Mouse (Mus musculus): Measurements from ENCODE around the gene A030005K14Rik.

The A030005K14Rik gene

DNA sequence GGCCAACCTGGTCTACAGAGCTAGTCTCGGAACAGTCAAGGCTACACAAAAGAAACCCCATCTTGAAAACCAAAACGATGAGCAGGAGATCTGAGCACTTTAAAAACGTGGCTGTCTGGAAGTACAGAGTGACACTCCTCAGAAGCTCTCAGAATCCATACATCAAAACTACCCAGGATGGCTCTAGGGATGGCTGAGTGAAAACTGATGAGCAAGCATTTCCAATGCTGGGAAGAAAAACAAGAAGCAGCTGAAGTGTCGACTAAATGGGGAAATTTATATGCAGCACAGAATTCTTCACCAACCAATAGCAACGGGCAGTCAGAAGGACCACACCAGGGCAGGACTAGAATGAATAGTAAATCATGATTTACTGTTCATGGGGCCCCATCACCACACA lies 24.7 kb downstream of the A030005K14Rik start:
- DNase-seq, result no peak

DNA sequence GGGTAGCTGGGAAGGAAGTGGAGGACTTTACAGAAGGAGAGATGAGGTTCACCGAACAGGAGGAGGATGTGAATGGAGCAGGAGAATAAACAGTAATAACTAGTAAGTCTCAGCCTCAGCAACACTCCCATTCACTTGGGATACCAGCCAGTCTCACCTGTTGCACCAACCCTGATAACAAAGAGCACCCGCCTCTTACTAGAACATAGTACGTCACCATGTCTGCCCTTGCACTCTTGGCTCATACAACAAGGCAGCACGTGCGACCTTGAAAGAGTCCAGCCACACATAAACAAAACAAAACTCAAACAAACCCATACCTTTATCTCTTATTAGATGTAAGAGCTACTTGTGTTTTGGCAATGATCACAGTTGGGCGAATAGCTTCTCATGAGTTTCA lies 26.7 kb downstream of the A030005K14Rik start:
- no peak for DNase-seq

DNA sequence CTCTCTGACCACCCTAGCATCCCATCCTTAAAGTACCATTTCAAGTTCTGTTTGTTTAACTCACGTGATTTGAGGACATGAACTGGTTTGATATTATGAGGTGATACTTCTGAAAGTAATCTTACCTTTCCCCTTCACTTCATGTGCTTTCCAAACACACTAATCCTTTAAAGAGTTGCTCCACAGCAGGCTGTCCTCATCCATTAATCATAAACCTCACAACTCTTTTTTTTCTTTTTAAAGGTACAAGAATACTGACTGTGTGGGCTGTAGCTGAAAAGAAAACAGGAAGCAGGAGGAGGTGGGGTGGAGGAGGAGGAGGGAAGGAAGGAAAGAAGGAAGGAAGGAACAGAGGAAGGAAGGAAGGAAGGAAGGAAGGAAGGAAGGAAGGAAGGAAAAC lies 27.2 kb downstream of the A030005K14Rik start:
- no peak for DNase-seq

DNA sequence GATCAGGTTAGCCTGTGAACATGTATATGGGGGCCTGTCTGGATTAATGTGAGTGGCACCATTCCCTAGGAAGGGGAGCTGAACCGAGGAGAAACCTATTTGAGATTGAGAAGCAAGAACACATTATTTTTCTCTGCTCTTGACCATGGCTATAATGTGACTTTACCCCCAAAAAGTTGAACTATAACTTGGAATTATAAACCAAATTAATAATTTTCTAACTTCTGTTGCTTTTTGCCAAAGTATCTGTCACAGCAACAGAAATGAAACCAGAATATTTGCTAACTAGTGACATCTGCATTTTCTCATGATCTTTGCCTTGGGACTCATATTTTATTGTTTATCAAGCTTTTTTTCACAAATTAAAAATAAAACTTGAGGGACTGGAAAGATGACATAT lies 42.6 kb downstream of the A030005K14Rik start:
- DNase-seq, result no peak

DNA sequence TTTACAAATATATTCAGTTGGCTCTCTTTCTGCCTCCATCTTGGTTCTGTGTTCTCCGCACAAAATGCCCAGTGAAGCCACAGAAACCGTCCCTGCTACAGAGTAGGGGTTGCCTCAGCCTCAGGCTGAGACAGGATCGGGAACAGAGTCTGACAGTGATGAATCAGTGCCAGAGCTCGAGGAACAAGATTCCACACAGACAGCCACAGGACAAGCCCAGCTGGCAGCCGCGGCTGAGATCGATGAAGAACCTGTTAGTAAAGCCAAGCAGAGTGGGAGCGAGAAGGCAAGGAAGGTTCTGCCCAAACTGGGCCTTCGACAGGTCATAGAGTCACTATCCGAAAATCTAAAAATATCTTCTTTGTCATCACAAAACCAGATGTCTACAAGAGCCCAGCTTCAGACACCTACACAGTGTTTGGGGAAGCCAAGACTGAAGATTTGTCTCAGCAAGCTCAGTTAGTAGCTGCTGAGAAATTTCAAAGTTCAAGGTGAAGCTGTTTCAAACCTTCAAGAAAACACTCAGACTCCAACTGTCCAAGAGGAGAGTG lies 43.8 kb downstream of the A030005K14Rik start:
- DNase-seq, result no peak

DNA sequence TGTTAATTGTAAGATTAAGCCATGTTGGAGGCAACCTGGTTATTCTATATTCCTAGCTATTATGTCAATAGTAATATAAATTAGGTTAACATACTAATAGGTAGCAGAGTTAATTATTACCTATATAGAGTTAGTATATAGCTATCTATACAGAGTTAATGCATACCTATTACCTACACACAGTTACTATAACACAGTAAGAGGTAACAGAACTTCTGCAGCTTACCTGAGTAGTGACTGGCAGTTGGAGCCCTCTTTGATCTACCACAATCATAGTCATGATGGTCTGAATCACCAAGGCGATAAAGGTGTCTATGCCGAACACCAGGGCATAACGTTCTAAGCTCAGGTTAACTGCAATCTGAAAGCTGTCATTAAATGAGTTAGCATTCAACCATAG lies 44.7 kb downstream of the A030005K14Rik start:
- DNase-seq, result no peak
